Mouse (Mus musculus) MEL-GATA-1-ER (cell line): ENCODE measurements around the gene Apba2.

Experiments used
- DNase-seq: peaks from one replicate; pipeline ENCODE4 v3.0.0-alpha.2; 2012; ENCODE audit warnings: low read depth; ENCODE audit errors: extremely low read depth

Gene Apba2

DNA sequence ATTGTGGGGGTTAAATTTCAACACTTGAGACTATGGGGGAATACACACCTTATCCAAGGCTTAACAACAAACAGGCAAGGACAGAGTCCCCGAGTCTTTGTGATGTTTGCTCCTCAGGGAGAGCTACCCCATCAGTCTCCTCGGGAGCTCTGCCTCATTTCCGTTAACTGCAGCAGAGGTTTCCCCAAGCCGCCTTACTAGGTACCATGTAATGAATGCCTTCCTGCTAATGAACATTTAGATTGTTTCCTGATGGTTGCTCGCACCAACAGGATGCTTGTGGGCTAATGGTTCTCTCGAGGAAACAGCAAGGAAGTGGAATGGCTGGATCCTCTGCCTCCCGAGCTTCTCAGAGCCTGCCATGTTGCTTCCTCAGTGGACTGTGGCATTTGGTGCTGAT, 155.3 kb downstream of the Apba2 start:
- no peak for DNase-seq

DNA sequence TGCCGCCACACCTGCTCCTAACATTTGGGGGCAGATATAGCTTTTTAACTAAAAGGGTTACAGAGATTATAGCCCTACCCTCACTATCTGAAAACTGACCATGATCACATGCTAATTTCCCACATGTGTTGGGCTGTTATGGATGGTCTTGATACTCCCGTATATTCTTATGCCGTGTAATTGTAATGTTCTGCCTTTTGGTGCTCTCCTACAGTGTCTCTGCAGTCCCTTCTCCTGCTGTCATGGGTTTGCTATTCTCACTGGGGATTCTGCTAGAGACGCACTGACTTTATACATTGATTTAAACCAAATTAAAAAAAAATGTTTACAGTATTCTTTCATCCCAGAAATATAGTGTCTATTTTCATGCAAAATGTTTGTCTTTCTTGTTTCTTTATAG, 157.4 kb downstream of the Apba2 start:
- no peak for DNase-seq

DNA sequence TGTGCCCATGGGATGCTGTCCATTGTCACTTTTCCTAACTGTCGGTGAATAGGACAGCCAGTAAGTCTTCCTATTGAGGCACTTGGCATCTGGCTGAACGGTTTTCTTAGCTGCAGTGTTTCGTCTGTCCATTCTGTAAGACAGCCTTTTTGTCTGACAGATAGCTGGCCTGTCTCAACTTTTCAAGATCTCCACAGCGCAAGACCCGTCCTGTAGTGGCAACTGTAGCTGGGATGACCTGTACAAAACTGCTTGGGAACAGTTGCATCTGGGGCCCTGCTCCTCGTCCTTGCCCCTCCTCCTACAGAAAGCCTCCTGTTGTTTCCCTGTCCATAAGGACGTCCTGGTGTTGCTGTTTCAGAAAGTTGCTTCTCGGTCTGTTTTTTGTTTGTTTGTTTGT, 157.8 kb downstream of the Apba2 start:
- DNase-seq, result no peak

DNA sequence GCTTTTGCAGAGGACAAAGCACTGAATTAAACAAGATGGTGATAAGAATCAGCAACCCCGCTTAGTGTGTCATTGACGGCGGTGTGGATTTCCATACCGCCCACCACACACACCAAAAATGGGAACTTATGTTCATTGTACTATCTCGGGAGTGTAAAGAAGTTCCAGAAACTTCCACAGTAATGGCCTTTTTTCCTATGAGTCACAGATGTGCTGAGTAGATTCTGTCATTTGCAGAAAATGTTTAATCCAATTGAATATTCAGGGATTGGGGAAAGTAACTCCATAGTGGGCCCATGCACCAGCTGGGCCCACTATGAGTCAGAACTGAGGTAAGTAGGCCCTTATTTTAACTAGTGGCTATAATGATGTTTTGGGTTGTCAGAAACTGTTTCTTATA, 161.0 kb downstream of the Apba2 start:
- no peak for DNase-seq

DNA sequence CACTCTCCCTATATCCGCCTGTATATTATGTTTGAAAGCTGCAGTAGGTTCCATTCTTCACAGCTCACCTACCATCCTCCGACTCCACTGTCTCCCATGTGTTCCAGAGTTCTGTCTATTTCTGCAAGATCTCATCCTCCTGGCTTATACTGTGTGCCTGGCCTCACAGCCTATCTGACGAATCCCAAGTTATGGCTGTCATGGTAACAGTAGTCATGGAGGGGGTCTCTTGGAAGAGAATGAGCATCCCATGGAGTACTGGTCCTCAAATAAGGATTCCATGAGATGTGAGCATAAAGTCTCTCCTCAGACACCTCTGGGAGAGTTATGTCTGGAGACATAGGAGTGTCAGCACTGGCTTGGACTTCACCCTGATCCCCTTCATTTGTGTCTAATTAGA, 162.1 kb downstream of the Apba2 start:
- no peak for DNase-seq

DNA sequence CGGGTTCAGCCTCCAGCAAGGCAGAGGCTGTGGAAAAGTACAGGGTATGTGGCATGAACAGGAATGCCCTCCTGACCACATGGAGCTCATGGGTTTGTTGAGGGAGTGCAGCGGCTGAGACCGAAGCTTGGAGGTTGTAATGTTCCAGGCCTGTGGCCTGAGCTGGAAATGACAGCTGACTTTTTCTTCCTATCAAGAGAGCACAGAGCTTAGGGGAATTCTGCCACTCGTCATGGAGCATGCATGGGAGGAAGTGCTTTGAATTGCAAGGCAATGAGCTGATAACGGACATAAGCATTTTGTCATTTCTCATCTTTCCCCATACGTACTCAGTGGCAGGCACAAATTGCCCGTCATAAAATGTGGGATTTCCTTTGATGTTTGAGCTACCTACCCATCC, 163.6 kb downstream of the Apba2 start:
- DNase-seq, result no peak

DNA sequence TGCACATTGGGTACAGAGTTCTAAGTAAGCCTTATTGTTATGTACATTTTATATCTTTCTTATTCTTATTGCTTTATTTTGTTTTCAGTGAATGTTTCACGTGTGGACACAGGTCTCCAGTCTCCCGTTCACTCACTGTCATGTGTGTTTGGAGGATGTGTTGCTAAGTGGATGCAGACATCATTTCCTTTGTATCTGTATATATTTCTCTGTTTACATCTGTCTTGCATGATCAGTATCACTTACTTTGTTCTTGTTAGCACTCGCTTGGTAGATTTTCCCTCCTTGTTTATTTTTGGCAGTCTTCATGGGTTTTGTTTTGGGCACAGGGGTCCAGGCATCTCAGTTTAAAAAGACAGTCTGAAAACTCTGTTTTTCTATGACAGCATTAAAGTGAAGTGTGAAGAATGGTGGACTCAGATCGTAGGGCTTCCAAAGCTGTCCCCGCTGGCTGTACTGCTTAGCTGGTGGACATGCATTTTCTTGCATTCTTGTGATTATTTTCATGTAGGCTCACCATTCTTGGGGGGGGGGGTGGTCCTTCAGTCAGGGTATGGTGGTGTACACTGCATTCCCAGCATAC, 164.3 kb downstream of the Apba2 start:
- DNase-seq, result no peak

DNA sequence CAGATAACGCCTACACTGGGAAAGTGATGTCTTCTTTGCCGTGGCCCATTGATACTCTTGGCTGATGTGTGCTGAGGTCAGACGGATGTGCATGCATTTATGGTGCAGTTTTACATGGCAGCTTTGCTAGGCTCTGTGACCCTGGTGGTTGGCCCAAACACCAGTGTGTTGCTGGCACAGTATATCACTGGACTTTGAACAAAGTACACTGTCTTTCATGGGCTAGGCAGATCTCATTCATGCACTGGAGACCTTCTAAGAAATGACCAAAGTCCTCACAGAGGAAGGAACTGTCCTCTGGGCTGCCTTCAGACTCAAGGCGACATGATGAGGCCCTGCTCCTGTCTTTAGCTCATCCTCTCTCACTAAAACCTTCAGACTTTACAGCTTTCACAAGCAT, 166.5 kb downstream of the Apba2 start:
- no peak for DNase-seq

DNA sequence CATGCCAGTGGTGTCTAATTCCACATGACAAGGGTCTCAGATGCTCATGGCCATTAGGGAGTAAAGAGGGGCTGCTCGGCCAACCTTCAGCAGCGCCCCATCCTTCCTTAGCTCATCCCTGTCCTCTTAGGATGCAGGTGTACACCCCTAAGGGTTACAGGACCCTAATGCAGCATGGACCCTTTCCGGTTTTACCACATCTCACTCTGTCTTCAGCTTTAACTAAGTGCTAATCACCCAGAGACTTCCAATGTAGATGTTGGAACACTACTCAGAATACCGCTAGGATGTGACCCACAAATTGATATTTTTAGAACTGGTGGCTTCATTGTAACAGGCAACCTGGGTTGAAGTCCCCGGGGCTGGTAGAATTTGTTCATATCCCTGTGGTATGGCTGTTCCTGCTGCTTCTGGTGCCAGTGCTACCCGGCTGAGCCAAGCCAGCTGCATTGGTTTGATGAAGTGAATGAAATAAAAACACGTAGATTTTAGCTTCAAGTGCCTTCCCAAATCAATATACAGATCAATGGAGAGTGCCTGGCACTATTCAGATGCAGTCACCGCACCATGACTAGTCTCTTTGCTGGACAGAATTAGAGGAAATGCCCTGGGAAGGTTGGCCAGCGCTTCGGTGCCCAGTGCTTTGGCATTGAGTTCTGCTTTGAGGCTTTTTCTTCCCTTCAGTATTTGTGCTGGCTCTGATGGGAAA, 178.4 kb downstream of the Apba2 start:
- DNase-seq, result no peak

DNA sequence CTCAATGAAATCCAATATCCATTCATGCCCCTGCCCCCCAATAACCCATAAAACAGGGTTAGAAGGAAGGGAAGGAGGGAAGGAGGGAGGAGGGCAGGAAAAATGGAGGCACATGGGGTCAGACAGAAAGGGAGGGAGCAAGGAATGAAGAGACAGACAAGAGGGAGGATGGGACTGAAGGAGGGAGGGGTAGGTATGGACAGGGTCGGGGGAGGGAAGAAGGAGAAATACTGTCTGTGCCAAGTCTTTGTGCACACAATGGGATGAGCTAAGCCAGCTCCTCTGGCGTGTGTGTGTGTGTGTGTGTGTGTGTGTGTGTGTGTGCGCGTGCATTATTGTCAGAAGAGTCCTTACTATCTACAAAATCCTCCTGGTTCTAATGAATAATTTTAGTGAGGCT, 183.4 kb downstream of the Apba2 start:
- DNase-seq, result no peak

DNA sequence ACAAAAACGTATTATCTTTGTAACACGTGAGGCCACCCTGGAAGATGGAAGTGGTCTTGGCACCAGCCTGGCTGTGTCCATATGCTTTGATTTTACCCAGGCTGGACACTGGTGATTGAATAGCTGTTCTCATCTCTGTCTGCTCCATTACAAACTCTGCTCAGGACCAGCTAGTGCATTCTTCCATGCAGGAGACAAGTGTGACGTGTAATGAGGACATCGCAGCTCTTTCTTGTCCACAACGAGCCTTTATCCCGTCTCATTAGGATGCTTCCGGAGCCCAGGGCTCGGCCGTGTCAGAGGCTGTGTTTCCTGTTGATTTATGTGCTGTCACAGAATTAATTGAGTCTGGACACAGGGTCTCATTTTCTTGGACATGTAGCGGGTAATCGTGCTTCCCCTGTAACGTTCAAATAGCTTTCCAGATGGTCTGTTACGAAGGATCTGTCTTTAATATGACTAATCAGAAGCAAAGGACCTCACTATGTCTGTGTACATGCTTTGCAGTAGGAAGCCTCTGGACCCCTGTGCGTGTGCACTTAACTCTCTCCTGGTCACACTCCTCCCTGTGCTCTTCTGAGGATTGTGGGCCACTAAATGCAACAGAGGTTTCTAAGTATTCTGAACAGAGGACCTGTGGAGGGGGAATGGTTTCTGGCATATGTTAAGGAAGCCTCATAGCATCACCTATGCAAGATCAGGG, 186.8 kb downstream of the Apba2 start:
- no peak for DNase-seq

DNA sequence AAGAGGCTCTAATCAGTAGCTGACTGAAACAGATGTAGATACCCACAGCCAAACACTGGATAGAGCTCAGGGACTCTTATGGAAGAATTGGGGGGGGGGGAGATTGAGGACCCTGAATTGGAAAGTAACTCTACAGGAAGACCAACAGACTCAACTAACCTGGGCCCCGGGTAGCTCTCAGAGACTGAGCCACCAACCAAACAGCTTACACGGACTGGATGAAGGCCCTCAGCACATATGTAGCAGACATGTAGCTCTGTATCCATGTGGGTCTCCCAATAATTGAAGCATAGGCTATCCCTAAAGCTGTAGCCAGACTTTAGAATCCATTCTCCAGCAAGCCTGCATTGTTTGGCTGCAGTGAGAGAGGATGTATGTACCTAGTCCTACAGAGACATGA, 190.3 kb downstream of the Apba2 start:
- DNase-seq, result no peak

DNA sequence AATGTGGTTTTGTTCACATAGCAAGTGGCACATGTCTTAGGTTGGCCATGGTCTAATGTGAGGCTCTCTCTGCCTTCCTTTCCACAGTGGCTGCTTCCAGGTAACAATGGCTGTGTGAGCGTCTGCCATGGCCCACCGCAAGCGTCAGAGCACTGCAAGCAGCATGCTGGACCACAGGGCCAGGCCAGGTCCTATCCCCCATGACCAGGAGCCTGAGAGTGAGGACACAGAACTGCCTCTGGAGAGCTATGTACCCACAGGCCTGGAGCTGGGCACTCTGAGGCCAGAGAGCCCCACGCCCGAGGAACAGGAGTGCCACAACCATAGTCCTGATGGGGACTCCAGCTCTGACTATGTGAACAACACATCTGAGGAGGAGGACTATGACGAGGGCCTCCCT, 193.4 kb downstream of the Apba2 start:
- no peak for DNase-seq

DNA sequence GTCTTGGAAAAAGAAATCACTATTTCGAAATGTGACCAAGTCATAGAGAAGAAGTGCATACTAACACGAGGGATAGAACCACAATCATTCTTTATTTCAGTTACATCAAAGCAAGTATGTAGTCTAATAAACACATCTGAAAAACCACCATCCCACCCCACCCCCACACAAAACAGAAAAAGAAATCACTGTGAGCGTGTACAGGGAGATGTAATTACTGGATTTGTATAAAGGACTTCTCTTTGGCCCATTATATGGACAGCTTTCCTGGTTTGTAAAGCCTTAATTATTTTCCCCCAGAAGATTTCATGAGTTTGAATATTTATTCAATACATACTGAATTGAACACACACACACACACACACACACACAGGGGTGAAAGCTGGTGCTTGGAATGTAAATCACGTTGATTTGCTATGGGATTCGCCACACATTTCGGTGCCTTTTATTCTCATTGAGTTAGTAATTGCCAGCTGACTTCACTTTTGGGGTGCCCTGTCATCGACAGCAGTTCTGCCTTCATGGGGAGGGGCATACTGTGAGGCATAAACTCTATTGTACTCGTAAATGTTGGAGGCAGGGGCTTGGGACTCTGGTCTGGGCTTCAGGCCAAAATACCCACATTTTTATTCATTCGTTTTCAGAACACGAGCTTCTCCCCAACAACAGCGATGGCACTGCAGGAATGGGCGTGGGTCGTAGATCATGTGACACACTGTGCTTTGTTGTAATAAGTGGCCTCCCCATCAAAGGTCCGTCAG, 195.2 kb downstream of the Apba2 start:
- DNase-seq, result no peak

DNA sequence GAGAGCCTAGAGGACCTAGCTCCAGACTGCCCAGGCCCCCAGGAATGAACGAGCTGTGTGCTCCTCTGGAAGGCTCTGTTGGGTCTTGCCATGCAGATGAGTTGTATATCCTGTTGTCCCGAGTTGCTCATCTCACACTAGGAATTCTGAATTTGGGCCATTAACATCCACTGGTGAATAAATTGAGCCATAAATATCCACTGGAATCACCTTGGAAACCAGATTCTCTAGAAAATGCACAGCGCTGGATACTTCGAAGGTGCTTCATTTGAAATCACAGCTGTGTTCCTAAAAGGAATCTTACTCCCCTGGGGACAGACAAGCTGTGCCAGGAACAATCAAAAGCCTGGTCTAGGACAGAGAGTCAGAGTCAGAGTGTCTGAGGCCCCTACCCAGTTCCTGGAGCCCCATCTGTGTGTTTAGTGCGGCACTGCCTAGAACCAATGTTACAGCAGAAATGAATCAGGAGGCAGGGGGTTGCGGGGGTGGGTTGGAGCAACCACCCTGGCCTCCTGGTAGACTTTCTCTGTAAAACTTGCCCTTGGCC, 196.4 kb downstream of the Apba2 start:
- DNase-seq, result no peak

DNA sequence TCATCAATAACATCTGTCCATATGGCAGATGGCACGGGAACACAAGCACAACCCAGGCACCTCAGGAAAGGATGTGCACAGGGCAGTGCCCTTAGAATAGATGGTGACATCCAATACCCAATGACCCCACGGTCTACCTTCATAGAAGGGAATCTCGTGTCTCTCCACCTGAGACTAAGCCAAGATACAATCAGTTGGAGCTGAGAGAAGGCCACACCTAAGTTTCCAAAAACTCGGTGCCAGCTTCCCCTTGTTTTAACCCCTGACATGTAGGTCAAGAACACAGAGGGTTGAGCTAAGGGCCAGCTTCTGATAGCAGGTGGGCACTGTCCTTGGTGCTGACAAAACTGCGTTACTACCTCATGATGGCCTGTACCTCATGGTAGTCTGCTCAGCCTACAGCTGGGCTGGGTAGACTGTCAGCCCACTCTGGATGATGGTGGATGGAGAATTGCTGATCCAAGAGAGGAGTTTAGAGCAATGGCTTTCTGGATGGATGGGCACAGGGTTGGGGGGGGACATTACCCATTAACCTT, 202.6 kb downstream of the Apba2 start:
- DNase-seq, result no peak

DNA sequence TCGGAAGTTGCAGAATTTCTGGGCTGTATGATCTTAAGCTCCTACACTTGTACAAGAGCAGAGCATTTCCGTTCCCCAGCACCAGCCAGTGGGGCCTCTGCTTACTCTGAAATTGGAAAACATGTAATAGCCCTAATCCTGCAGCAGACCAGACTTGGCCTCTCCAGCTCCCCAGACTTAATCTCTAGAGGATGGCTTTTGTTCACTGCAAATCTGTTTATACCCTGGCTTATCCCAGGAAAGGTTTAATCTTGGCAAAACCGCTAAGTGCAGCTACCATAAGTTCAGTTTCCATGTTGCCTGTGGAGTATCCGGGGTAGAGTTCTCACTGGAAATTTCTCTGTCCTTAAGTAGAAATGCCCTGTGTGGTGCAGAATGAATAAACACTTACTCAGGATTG, 206.7 kb downstream of the Apba2 start:
- no peak for DNase-seq

DNA sequence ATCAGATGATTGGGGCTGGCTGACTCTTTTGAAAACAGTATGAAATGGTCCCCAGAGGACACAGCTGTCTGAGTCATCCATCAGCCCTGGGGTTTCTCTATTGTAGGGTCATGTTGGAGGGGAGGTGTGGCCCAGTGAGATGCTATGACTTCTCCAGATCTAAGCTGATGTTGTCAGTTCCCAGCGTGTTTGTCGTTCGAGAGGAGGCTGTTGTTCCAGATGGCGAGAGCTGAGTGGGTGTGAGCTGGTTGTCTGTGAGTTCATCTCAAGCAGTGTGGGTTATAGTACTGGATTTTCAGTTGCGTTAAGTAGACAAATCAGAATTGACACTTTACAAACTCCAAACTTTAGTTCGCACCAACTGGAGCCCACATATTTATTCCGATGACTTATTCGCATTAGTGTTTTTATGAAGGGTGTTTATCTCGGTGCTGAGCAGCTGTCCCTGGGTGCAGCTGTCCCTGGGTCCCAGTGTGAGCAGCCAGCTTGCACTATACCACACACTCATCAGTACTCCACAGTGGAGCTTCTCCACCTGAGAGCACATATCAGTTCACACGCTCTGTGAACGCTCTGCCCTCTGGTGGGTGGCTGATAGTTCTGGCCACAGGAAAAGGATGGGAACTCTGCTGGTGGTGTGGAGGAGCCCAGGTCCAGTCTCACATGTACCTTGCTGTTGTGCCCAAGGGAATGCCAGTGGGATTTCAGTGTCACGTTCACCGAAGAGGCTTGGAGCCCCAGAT, 208.2 kb downstream of the Apba2 start:
- DNase-seq, result no peak

DNA sequence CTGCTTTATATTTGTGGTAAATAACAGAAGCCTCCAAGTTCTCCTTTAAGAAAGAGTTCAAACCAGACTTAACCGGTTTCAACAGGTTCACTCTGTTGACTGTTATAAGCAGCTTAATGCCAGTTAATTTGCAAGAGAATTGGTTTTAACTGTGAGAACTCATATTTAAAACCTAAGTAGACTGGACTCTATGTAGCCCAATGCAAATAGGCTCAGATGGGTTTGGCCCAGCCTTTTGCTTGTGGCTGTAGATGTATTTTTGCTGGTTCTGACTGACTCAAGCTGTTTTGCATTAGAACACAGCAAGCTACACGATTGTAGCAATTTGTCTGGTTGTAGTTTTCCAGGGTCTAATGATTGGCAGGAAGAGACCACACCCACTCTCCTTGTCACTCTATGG, 214.8 kb downstream of the Apba2 start:
- DNase-seq, result no peak

DNA sequence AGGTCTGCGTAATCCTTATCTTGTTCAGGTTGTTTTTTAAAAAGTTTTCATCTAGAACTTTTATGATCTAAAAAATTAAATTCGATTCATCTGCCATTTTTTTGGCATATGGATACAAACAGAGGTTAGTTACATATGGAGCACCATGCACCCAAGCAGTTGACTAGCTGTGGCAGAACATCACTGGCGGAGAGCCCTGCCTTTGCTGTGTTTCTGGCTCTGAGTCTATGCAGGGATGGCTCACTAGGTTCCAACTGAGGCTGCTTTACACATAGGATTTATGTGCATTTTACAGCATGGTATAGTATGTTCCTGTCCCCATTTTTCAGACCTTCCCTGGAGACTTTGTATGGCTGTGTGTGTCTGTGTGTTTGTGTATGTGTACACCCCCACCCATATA, 221.8 kb downstream of the Apba2 start:
- DNase-seq, result no peak

DNA sequence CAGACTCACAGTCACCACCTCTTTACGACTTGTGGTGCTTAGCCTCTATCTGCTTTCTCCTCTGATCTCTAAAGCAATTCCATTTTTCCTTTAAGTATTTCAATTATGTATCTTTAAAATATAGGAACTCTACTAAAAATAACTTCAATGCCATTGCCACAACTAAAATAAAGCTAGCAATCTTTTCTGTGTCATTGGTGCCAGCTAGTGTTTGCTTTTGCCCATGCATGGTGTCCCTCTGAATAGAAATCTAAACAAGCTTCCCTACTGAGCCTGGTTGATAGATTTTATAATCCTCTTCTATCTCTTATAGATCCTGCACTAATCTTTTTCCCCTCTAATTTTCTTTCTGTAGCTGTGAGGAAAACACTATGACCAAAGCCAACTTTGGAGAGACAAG, 222.9 kb downstream of the Apba2 start:
- no peak for DNase-seq
